Mouse (Mus musculus): Measurements from ENCODE around the gene Grap. TPM values are rescaled to one million over a fixed set of nuclear protein-coding genes. Genes with fewer than 3 reads are reported as not detected.

The Grap gene
- 4.6 and 4.9 TPM in 2 replicates for polyA plus RNA-seq (2015; fragmentation: Nextera tagmentation; extraction: Ambion mirVana)

DNA sequence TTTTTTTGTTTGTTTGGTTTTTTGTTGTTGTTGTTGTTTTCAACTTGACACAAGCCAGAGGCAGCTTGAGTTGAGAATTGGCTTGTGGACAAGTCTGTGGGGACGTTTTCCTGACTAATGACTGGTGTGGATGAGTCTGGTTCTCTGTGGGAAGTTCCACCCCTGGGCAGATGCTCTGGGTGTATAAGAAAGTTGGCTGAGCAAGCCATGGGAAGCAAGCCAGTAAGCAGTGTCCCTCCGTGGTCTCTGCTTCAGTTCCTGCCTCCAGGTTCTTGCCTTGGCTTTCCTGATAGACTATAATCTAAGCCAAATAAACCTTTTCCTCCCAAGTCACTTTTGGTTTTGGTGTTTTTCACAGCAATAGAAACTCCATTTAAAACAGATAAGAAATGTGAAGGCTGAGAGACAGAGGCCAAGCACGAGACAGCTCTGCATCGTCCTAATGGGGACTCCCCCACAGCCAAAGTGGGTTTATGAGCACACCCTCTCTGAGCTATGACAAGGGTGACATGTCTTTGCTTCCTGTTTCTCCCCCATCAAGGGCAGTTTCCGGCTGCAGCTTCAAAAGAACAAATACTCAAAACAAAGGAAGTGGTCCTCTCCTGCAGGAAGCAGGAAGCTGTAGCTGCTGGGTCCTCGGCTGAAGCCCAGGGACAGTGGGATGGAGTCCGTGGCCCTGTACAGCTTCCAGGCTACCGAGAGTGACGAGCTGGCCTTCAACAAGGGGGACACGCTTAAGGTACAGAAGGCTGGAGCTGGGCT lies at the start of gene Grap:
TSS of gene Grap (plus strand) at position 580 of the 762 bp plus-strand sequence.
- WGBS: 52% methylated on average over 10 of the region's 10 CpGs

DNA sequence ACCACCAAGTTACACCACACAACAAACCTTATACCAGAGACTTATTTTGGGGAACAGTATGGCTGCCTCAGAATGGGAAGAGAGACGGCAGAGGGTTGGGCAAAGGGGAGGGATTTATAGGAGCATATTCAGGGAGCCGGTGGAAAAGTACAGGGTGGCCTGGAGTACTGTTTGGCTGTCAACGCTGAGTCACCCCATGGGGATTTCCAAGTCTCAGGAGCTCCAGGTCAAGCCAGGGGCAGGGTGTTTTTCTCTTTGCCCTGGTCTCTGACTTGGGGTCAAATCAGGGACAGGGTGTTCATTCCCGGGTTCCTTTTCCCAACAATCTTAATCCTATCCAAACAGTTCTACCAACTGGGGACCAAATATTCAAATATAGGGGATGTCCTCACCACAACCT lies 45.0 kb upstream of the Grap start:
- H3K27ac ChIP-seq (replicated peaks): no peak overlapping the region
- no peaks in the 10 kb centered on the region for H3K36me3 ChIP-seq (ENCODE audit: control insufficient read depth, insufficient read depth, low read length)
- no peak for DNase-seq (ENCODE audit: low spot score)
- H3K4me1 ChIP-seq (replicated peaks; ENCODE audit: control insufficient read depth, insufficient read depth): no peaks in the 10 kb centered on the region
- no peak overlapping the region for H3K9ac ChIP-seq (ENCODE audit: low read length)
- peak; percentile 56; the same call in 1 of the 2 replicates for ATAC-seq (ENCODE audit: low FRiP score, low TSS enrichment)
- H3K4me3 ChIP-seq (ENCODE audit: low read depth, low read length): no peak overlapping the region
- 46% methylated on average over 4 of the region's 4 CpGs for WGBS
- TF ChIP-seq EP300 (optimal IDR thresholded peaks at IDR 0.05) (no peak), CTCF (IDR thresholded peaks at IDR 0.05; ENCODE audit: low read depth) (no peak)
- no peaks in the 10 kb centered on the region for H3K9me3 ChIP-seq (ENCODE audit: control insufficient read depth, low read length)
- no peaks in the 10 kb centered on the region for H3K27me3 ChIP-seq (ENCODE audit: control insufficient read depth, insufficient read depth, low read length)
- H3K4me2 ChIP-seq (replicated peaks; ENCODE audit: low read depth): no peak overlapping the region

More for the DNA sequence above, at the start of gene Grap:
- H3K9ac ChIP-seq (ENCODE audit: low read length): no peak within 1 kb of the TSS
- no peaks in the 10 kb centered on the region for H3K36me3 ChIP-seq (ENCODE audit: control insufficient read depth, insufficient read depth, low read length)
- no peaks in the 10 kb centered on the region for H3K27me3 ChIP-seq (ENCODE audit: control insufficient read depth, insufficient read depth, low read length)
- no peaks in the 10 kb centered on the region for H3K4me1 ChIP-seq (replicated peaks; ENCODE audit: control insufficient read depth, insufficient read depth)
- ATAC-seq (ENCODE audit: low FRiP score, low TSS enrichment) (no peak), DNase-seq (ENCODE audit: low spot score) (no peak)
- no peaks in the 10 kb centered on the region for H3K9me3 ChIP-seq (ENCODE audit: control insufficient read depth, low read length)
- H3K4me2 ChIP-seq (replicated peaks; ENCODE audit: low read depth): no peak within 1 kb of the TSS; the same call in 1 of the 2 replicates
- no peak within 1 kb of the TSS for H3K27ac ChIP-seq (replicated peaks)
- H3K4me3 ChIP-seq (ENCODE audit: low read depth, low read length): no peak within 1 kb of the TSS
- TF ChIP-seq EP300 (optimal IDR thresholded peaks at IDR 0.05) (no peak), CTCF (IDR thresholded peaks at IDR 0.05; ENCODE audit: low read depth) (no peak)

DNA sequence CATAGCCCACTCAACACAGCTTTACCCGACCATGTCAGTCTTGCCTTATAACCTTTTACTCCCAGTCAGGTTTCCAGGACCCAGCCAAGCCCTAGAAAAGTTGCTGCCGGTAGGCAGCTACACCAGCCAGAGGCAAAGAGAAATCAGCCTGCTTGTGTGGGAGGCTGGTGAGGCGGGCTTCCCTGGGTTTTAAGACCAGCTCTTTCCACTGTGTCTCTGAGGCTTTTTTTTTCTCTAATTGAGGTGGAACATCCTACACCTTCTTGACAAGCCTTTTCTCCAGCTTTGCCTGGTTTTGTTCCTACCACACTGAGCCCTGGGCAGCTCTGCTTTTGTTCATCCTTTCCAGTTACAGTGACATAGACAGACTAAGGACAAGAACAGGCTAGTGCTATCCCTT lies 41.9 kb upstream of the Grap start:
- no peak for ATAC-seq (ENCODE audit: low FRiP score, low TSS enrichment)
- DNase-seq (ENCODE audit: low spot score): no peak
- H3K27ac ChIP-seq (replicated peaks): no peak overlapping the region
- no peak overlapping the region for H3K4me2 ChIP-seq (replicated peaks; ENCODE audit: low read depth)
- WGBS: 73% methylated on average over 3 of the region's 3 CpGs
- H3K9me3 ChIP-seq (ENCODE audit: control insufficient read depth, low read length): no peaks in the 10 kb centered on the region
- H3K9ac ChIP-seq (ENCODE audit: low read length): no peak overlapping the region
- no peaks in the 10 kb centered on the region for H3K36me3 ChIP-seq (ENCODE audit: control insufficient read depth, insufficient read depth, low read length)
- H3K27me3 ChIP-seq (ENCODE audit: control insufficient read depth, insufficient read depth, low read length): no peaks in the 10 kb centered on the region
- no peak for TF ChIP-seq EP300 (optimal IDR thresholded peaks at IDR 0.05)
- TF ChIP-seq CTCF (IDR thresholded peaks at IDR 0.05; ENCODE audit: low read depth): no peak
- no peak overlapping the region for H3K4me3 ChIP-seq (ENCODE audit: low read depth, low read length)
- H3K4me1 ChIP-seq (replicated peaks; ENCODE audit: control insufficient read depth, insufficient read depth): no peaks in the 10 kb centered on the region

DNA sequence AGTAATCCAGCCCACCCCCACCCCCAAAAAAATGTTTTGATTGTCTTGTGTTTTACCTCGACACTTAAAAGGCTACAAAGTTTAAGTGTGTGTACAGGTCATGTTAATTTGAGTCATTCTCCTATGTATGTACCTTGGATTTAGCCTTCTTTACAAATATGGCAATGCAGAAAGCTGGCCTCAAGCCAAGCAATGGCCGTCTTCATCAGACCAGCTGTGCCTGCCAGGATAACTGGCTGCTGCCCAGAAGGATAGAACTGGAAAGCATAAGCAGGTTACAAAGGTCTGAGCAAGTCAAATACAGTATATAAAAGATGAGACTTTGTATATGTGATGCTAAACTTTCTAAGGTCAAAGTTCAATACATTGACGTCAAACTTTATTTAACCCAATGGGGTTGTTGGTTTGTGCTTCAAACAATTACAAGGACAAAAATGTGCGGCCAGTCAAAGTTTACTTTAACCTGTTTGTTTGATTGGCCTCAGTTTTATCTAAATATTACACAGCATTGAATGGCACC lies 40.9 kb upstream of the Grap start:
- no peak for DNase-seq (ENCODE audit: low spot score)
- TF ChIP-seq CTCF (IDR thresholded peaks at IDR 0.05; ENCODE audit: low read depth) (no peak), EP300 (optimal IDR thresholded peaks at IDR 0.05) (no peak)
- 23% methylated on average over 4 of the region's 4 CpGs for WGBS

DNA sequence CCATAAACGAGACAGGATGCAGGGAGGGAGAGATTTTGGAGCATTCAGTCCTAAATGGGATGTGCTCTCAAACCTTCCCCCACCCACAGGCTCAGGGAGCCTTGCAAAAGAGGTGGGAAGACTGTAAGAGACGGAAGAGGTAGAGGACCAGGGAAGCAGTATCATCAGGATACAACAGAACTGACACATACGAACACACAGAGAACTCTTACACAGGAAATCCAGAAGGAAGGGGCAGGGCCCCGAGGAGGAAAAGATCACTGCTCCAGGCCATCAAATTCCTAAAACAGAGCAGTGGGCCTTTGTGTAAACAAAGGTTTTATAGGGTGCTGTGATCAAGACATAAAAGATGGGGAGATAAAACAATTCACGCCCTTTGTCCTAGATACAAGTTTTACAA lies 38.7 kb upstream of the Grap start:
- Histone ChIP-seq H3K4me1 (replicated peaks; ENCODE audit: control insufficient read depth, insufficient read depth) (no peaks in the 10 kb centered on the region), H3K9me3 (ENCODE audit: control insufficient read depth, low read length) (no peaks in the 10 kb centered on the region), H3K4me2 (replicated peaks; ENCODE audit: low read depth) (no peak overlapping the region), H3K27me3 (ENCODE audit: control insufficient read depth, insufficient read depth, low read length) (no peaks in the 10 kb centered on the region), H3K36me3 (ENCODE audit: control insufficient read depth, insufficient read depth, low read length) (no peaks in the 10 kb centered on the region), H3K9ac (ENCODE audit: low read length) (no peak overlapping the region), H3K4me3 (ENCODE audit: low read depth, low read length) (no peak overlapping the region), H3K27ac (replicated peaks) (no peak overlapping the region)
- no peak for DNase-seq (ENCODE audit: low spot score)
- WGBS: 59% methylated on average over 5 of the region's 5 CpGs
- no peak for TF ChIP-seq CTCF (IDR thresholded peaks at IDR 0.05; ENCODE audit: low read depth)
- no peak for TF ChIP-seq EP300 (optimal IDR thresholded peaks at IDR 0.05)
- ATAC-seq (ENCODE audit: low FRiP score, low TSS enrichment): no peak

More for the DNA sequence above, 40.9 kb upstream of the Grap start:
- H3K4me1 ChIP-seq (replicated peaks; ENCODE audit: control insufficient read depth, insufficient read depth): no peaks in the 10 kb centered on the region
- H3K27me3 ChIP-seq (ENCODE audit: control insufficient read depth, insufficient read depth, low read length): no peaks in the 10 kb centered on the region
- no peak overlapping the region for H3K27ac ChIP-seq (replicated peaks)
- no peak overlapping the region for H3K9ac ChIP-seq (ENCODE audit: low read length)
- H3K4me2 ChIP-seq (replicated peaks; ENCODE audit: low read depth): no peak overlapping the region
- no peak overlapping the region for H3K4me3 ChIP-seq (ENCODE audit: low read depth, low read length)
- no peaks in the 10 kb centered on the region for H3K9me3 ChIP-seq (ENCODE audit: control insufficient read depth, low read length)
- H3K36me3 ChIP-seq (ENCODE audit: control insufficient read depth, insufficient read depth, low read length): no peaks in the 10 kb centered on the region
- no peak for ATAC-seq (ENCODE audit: low FRiP score, low TSS enrichment)
